Mouse (Mus musculus) spleen, adult 2 months (tissue): Measurements from ENCODE around the gene Myog.

Experiments used
- CTCF ChIP-seq: fragments of 200-500 bp; IDR thresholded peaks from 2 replicates; pipeline ENCODE4 v1.5.1; 2011; ENCODE audit warnings: mild to moderate bottlenecking, inconsistent platforms; ENCODE audit not compliant: insufficient read depth, insufficient read length, insufficient replicate concordance; ENCODE audit errors: extremely low read depth
- POLR2A ChIP-seq: fragments of 200-500 bp; IDR thresholded peaks from 2 replicates; pipeline ENCODE4 v1.6.1; 2011; ENCODE audit warnings: low read depth, low read length, inconsistent platforms

- TF ChIP-seq CTCF (no peak), POLR2A (no peak)
Measured at GRCm38 (mm10) chr1:134339162-134339561, 49.4 kb downstream of the Myog start.
